Mouse (Mus musculus) neural tube, embryonic 11.5 days (tissue): Measurements from ENCODE around the gene AC109138.7. TPM values are rescaled to one million over a fixed set of nuclear protein-coding genes. Genes with fewer than 3 reads are reported as not detected.

ENCODE experiments used
- microRNA-seq: library from miRNA; unstranded; fragments of <30 nt; microRNA quantifications from one replicate; pipeline ENCODE4, GENCODE M21; 2016
- polyA plus RNA-seq: library from polyadenylated mRNA; unstranded; fragments of >200 nt; fragmentation: Nextera tagmentation; extraction: Ambion mirVana; gene quantifications from 2 replicates; pipeline ENCODE4 v1.2.1, GENCODE M21; 2014

AC109138.7 gene
- polyA plus RNA-seq, 1 experiment from 2014 or later = not detected

Small RNA genes within 50 kb of the gene (microRNA-seq; reads per million reads assigned to microRNA genes)
- gene Gm26115 (not detected), gene Mir6985 (not detected)

Other genes with a start within 250 kb of the AC109138.7 start
- 0.86 and 1.1 TPM in 2 replicates for gene Aldh3b2, start 242.0 kb upstream of the AC109138.7 start, polyA plus RNA-seq
- gene Acy3, start 227.8 kb upstream of the AC109138.7 start, polyA plus RNA-seq = 2.4 and 3.2 TPM in 2 replicates
- gene Tbx10, start 221.6 kb upstream of the AC109138.7 start, polyA plus RNA-seq = 0.22 TPM in 1 of 2 replicates, not detected in the other
- gene Nudt8, start 213.8 kb upstream of the AC109138.7 start, polyA plus RNA-seq = 20.6 and 20.8 TPM in 2 replicates
- gene Gm49405, start 213.7 kb upstream of the AC109138.7 start, polyA plus RNA-seq = 1.8 and 1.9 TPM in 2 replicates
- gene Doc2g, start 211.0 kb upstream of the AC109138.7 start, polyA plus RNA-seq = 2.7 and 2.8 TPM in 2 replicates
- 207 and 208 TPM in 2 replicates for gene Ndufv1, start 201.6 kb upstream of the AC109138.7 start, polyA plus RNA-seq
- 361 TPM in 2 replicates for gene Gstp1, start 176.4 kb upstream of the AC109138.7 start, polyA plus RNA-seq
- gene Gstp2, start 168.3 kb upstream of the AC109138.7 start, polyA plus RNA-seq = 0.68 and 1.2 TPM in 2 replicates
- not detected in 2 replicates for gene Gstp3, start 154.8 kb upstream of the AC109138.7 start, polyA plus RNA-seq
- not detected in 2 replicates for gene Cabp2, start 132.8 kb upstream of the AC109138.7 start, polyA plus RNA-seq
- 81.3 and 86.7 TPM in 2 replicates for gene Cdk2ap2, start 117.2 kb upstream of the AC109138.7 start, polyA plus RNA-seq
- gene Pitpnm1, start 114.4 kb upstream of the AC109138.7 start, polyA plus RNA-seq = 9.9 and 13.1 TPM in 2 replicates
- gene Aip, start 88.5 kb upstream of the AC109138.7 start, polyA plus RNA-seq = 68.4 and 77.6 TPM in 2 replicates
- not detected in 2 replicates for gene Gpr152, start 74.6 kb upstream of the AC109138.7 start, polyA plus RNA-seq
- gene Cabp4, start 70.3 kb upstream of the AC109138.7 start, polyA plus RNA-seq = 0.11 TPM in 1 of 2 replicates, not detected in the other
- gene Coro1b, start 65.7 kb upstream of the AC109138.7 start, polyA plus RNA-seq = 128 TPM in 2 replicates
- 0.92 and 1.8 TPM in 2 replicates for gene Ptprcap, start 60.8 kb upstream of the AC109138.7 start, polyA plus RNA-seq
- 52.6 and 52.7 TPM in 2 replicates for gene Rps6kb2, start 51.0 kb upstream of the AC109138.7 start, polyA plus RNA-seq
- 2.9 and 3.8 TPM in 2 replicates for gene Carns1, start 38.9 kb upstream of the AC109138.7 start, polyA plus RNA-seq
- 0.68 and 1.1 TPM in 2 replicates for gene Tbc1d10c, start 23.1 kb upstream of the AC109138.7 start, polyA plus RNA-seq
- gene Ppp1ca, start 22.3 kb upstream of the AC109138.7 start, polyA plus RNA-seq = 928 and 939 TPM in 2 replicates
- gene Rad9a, start 12.7 kb upstream of the AC109138.7 start, polyA plus RNA-seq = 39.1 and 45.8 TPM in 2 replicates
- 0.81 and 1.7 TPM in 2 replicates for gene Clcf1, start 119 bp upstream of the AC109138.7 start, polyA plus RNA-seq
- gene Pold4, start 17.5 kb downstream of the AC109138.7 start, polyA plus RNA-seq = 14.7 and 15.2 TPM in 2 replicates
- 2.3 and 3.6 TPM in 2 replicates for gene Ssh3, start 54.8 kb downstream of the AC109138.7 start, polyA plus RNA-seq
- gene Ankrd13d, start 68.8 kb downstream of the AC109138.7 start, polyA plus RNA-seq = 11.6 and 14.1 TPM in 2 replicates
- gene Grk2, start 91.9 kb downstream of the AC109138.7 start, polyA plus RNA-seq = 16.6 and 19.0 TPM in 2 replicates
- gene Kdm2a, start 183.9 kb downstream of the AC109138.7 start, polyA plus RNA-seq = 44.1 and 47.2 TPM in 2 replicates
- 17.1 and 17.4 TPM in 2 replicates for gene Rhod, start 225.1 kb downstream of the AC109138.7 start, polyA plus RNA-seq